Mouse (Mus musculus) subcutaneous adipose tissue, adult 2 months (tissue): ENCODE results near the gene Nsg2. TPM values are rescaled to one million over a fixed set of nuclear protein-coding genes. Genes with fewer than 3 reads are reported as not detected.

ENCODE experiments used
- polyA plus RNA-seq: library from polyadenylated mRNA; depleted of rRNA; stranded (reverse); fragments of >200 nt; gene quantifications from 2 replicates; pipeline ENCODE4 v1.2.3, GENCODE M21; 2012; ENCODE audit warnings: low replicate concordance; rRNA removed

The Nsg2 gene
- polyA plus RNA-seq = 0.16 and 4.3 TPM in 2 replicates

GRCm38 (mm10) chr11:32000281-32000680 is at the start of gene Nsg2:
Nsg2 (plus strand) TSS chr11:32000463.

DNA sequence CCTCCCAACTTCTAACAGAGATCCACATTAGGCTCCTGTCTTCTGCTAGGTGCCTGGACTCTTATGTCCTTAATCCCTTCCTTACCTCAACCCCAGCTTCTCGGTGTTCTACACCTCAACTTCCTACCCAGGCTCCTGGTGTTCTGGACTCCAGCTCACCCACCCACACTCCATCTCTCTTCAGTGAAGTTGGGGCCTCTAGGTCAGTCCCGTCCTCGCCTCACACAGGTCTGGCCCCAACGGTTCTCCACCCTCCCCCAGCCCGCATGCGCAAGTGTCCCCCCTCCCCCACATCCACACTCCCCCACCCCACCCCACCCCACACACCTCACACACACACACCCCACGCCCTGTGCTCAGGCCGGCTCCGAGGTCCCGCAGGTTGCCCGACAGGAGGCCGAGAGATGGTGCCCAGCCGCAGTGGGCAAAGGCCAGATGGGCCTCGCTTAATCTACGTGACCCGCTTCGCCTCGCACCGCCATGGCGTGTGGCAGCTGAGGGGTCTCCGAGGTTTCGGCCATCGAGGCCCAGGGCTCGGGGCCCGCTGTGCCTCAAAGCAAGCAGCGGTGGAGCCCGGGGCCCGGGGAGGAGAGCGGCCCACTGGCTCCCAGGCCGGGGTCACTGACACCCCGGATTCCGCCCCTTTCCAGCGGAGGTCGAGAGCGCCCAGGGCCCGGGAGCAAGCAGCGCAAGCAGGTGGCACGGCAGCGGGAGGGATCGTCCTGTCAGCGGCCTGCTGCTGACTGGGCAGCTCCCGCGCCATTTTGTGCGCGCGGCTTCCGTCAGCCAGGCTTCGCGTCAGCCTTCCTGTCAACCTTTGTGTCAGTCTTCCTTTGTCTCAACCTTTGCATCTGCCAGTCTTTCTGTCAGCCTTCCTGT is 34.8 kb upstream of the Nsg2 start, which contains the start of gene 4930524B15Rik:
Gene 4930524B15Rik (plus strand): TSS at position 337 of the 879 bp plus-strand sequence.

Other genes starting within 250 kb of the Nsg2 start
- gene Cpeb4, start 128.3 kb upstream of the Nsg2 start, polyA plus RNA-seq = 10.1 and 15.2 TPM in 2 replicates
- gene 4930524B15Rik, start 34.9 kb upstream of the Nsg2 start, polyA plus RNA-seq = not detected in 2 replicates
- 0.24 and 0.28 TPM in 2 replicates for gene Il9r, start 199.8 kb downstream of the Nsg2 start, polyA plus RNA-seq
- 20.6 and 25.6 TPM in 2 replicates for gene Snrnp25, start 205.0 kb downstream of the Nsg2 start, polyA plus RNA-seq
- 143 and 170 TPM in 2 replicates for gene Rhbdf1, start 221.8 kb downstream of the Nsg2 start, polyA plus RNA-seq
- gene Mpg, start 226.0 kb downstream of the Nsg2 start, polyA plus RNA-seq = 12.4 and 18.9 TPM in 2 replicates